Mouse (Mus musculus): ENCODE results near the gene BC034090.
"Not testable (repeated sequence)": the region's sequence is repeated elsewhere in the genome, so short reads cannot be mapped to it uniquely, and the experiment has no call there.

Gene BC034090

GRCm38 (mm10) chr1:155192805-155193368, 51.4 kb downstream of the BC034090 start:
- DNase-seq (ENCODE audit: low spot score in 2 of 2) = no peak

DNA sequence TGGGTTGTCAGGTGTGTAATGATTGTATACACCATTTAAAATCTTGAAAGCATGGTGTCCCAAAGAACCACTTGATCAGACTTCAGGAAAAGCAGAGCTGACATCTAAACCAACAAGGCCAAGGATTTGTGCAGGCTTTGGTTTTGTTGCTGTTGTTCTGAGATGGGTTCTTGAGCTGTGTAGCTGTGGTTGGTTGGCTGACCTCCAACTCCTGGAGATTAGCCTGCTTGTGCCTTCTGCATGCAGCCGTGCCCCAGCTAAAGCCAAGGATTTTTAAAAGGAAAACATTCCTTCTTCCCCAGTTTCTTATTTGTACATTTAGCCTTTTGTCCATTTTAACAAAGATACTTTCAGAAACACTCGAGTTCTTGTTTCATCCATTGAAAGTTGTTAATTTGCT, 52.6 kb downstream of the BC034090 start:
- no peak for DNase-seq (ENCODE audit: low spot score in 2 of 2)

- no peak for DNase-seq (ENCODE audit: low spot score in 2 of 2)
Measured at GRCm38 (mm10) chr1:155191219-155191618, 53.0 kb downstream of the BC034090 start.

DNA sequence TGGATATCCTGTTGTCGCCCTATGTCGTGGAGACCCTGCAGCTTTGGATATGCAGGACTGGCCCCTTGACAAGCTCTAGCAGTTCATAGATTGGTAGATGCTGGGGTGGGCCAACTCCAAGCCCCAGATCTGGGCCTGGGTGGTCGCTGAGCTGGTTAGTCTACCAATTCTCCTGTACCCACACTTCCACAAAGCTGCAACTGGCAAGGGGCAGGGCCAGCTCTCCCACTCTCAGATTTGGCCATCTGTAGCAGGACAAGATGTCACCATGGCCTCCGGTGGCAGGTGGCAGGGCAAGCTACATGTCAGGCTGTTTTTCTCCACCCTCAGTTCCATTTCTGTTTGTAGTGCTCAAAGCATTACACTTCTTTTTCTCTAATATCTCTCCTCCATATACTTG, 55.6 kb downstream of the BC034090 start:
- no peak for DNase-seq (ENCODE audit: low spot score in 2 of 2)

- no peak for DNase-seq (ENCODE audit: low spot score in 2 of 2)
Measured at GRCm38 (mm10) chr1:155184191-155184590, 60.1 kb downstream of the BC034090 start.

DNA sequence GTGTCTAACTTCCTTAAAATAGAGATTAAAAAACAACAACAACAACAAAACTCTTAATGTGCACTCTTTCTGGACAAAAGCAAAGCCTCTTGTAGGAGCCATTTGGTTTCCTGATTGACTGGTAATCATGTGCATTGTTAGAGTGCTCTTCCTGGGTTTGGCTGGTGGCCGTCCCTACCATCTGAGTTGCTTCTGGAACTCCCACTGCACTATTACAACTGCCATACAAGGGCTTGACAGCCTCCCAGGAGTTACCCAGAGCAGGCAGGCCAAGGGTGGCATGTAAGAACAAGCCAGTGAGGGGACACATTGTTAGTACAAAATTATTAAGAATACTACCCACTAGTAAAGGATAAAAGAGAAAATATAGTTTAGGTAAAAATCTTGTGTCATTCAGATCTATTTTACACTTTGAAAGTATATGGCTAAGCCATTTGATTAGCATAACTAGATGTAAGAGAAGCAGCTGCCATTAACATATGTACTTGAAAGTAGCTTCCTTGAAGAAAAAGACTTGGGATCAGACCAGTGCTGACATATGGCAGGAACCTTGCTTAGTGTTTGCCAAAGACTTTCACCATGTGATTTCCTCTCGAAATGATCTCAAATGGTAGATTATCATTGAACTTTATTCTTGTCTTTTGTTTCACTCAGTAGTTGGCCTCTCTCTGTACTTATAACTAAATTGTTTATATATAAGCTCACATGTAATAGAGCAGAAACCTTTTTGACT, 65.9 kb downstream of the BC034090 start:
- DNase-seq (ENCODE audit: low spot score in 2 of 2) = no peak

- no peak for DNase-seq (ENCODE audit: low spot score in 2 of 2)
Measured at GRCm38 (mm10) chr1:155174424-155174823, 69.8 kb downstream of the BC034090 start.

DNA sequence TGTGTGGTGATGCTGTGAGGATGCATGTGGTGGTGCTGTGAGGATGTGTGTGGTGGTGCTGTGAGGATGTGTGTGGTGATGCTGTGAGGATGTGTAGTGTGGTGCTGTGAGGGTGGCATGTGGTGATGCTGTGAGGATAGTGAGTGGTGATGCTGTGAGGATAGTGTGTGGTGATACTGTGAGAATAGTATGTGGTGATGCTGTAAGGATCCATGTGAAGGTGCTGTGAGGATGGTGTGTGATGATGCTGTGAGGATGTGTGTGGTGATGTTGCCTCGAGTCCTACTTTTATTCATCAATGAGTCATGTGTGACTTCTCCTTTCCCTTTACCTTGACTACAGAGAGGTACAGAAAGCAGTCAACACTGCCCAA, 70.6 kb downstream of the BC034090 start:
- DNase-seq (ENCODE audit: low spot score in 2 of 2) = not testable (repeated sequence)

- DNase-seq (ENCODE audit: low spot score in 2 of 2) = no peak
Measured at GRCm38 (mm10) chr1:155172895-155173643, 71.2 kb downstream of the BC034090 start.

DNA sequence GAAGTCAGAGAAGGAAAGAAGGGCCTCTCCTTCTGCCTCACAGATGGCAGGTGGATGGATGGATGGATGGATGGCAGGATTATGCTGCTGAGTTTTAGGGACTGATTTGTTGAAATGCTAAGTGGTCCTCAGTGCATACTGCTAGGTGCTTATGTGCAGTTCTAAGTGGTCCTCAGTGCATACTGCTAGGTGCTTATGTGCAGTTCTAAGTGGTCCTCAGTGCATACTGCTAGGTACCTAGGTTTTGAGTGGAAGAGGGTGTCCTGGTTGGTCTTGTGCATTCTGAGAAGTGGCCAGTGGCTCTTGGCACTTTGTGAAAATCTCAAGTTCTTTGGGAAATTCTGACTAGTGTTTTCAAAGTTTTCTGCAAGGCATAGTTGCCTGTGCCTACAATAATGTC, 74.3 kb downstream of the BC034090 start:
- no peak for DNase-seq (ENCODE audit: low spot score in 2 of 2)

GRCm38 (mm10) chr1:155167453-155167852, 76.8 kb downstream of the BC034090 start:
- no peak for DNase-seq (ENCODE audit: low spot score in 2 of 2)

Data from spleen, postnatal 14 days (tissue).